Mouse (Mus musculus): Measurements from ENCODE around the gene Dusp1.

The Dusp1 gene

GRCm38 (mm10) chr17:26561651-26562181, at the start of gene Dusp1:
TSS of gene Dusp1 (minus strand) at chr17:26562128.
- in situ Hi-C loops (cut with MboI, MseI), result no loop called here

GRCm38 (mm10) chr17:26611328-26611727, 49.4 kb upstream of the Dusp1 start:
- in situ Hi-C loops (cut with MboI, MseI), result no loop called here

GRCm38 (mm10) chr17:26609820-26610219, 47.9 kb upstream of the Dusp1 start:
- in situ Hi-C loops (cut with MboI, MseI), result no loop called here

GRCm38 (mm10) chr17:26608877-26609276, 46.9 kb upstream of the Dusp1 start:
- in situ Hi-C loops (cut with MboI, MseI), result no loop called here

- in situ Hi-C loops (cut with MboI, MseI), result no loop called here
Observed at GRCm38 (mm10) chr17:26608348-26608747, 46.4 kb upstream of the Dusp1 start.

GRCm38 (mm10) chr17:26606516-26606915, 44.6 kb upstream of the Dusp1 start:
- in situ Hi-C loops (cut with MboI, MseI), result no loop called here

GRCm38 (mm10) chr17:26605636-26606035, 43.7 kb upstream of the Dusp1 start:
- in situ Hi-C loops (cut with MboI, MseI), result no loop called here

- in situ Hi-C loops (cut with MboI, MseI), result no loop called here
Observed at GRCm38 (mm10) chr17:26603311-26603710, 41.4 kb upstream of the Dusp1 start.

- in situ Hi-C loops (cut with MboI, MseI), result no loop called here
Observed at GRCm38 (mm10) chr17:26602371-26602885, 40.5 kb upstream of the Dusp1 start.

- in situ Hi-C loops (cut with MboI, MseI), result no loop called here
Observed at GRCm38 (mm10) chr17:26601926-26602325, 40.0 kb upstream of the Dusp1 start.

GRCm38 (mm10) chr17:26601514-26601913, 39.6 kb upstream of the Dusp1 start:
- in situ Hi-C loops (cut with MboI, MseI), result no loop called here

- in situ Hi-C loops (cut with MboI, MseI), result no loop called here
Observed at GRCm38 (mm10) chr17:26600913-26601447, 39.1 kb upstream of the Dusp1 start.

- in situ Hi-C loops (cut with MboI, MseI), result no loop called here
Observed at GRCm38 (mm10) chr17:26598845-26599244, 36.9 kb upstream of the Dusp1 start.

- in situ Hi-C loops (cut with MboI, MseI), result no loop called here
Observed at GRCm38 (mm10) chr17:26596856-26597481, 35.0 kb upstream of the Dusp1 start.

- in situ Hi-C loops (cut with MboI, MseI), result no loop called here
Observed at GRCm38 (mm10) chr17:26596168-26596658, 34.3 kb upstream of the Dusp1 start.

GRCm38 (mm10) chr17:26595448-26596167, 33.7 kb upstream of the Dusp1 start:
- in situ Hi-C loops (cut with MboI, MseI), result no loop called here

GRCm38 (mm10) chr17:26594958-26595357, 33.0 kb upstream of the Dusp1 start:
- in situ Hi-C loops (cut with MboI, MseI), result no loop called here

GRCm38 (mm10) chr17:26594171-26594570, 32.2 kb upstream of the Dusp1 start:
- in situ Hi-C loops (cut with MboI, MseI), result no loop called here

- in situ Hi-C loops (cut with MboI, MseI), result no loop called here
Observed at GRCm38 (mm10) chr17:26593199-26593598, 31.3 kb upstream of the Dusp1 start.

GRCm38 (mm10) chr17:26592510-26592909, 30.6 kb upstream of the Dusp1 start:
- in situ Hi-C loops (cut with MboI, MseI), result no loop called here

- in situ Hi-C loops (cut with MboI, MseI), result no loop called here
Observed at GRCm38 (mm10) chr17:26587961-26588487, 26.1 kb upstream of the Dusp1 start.

GRCm38 (mm10) chr17:26584558-26585136, 22.7 kb upstream of the Dusp1 start:
- in situ Hi-C loops (cut with MboI, MseI), result no loop called here

All from T-helper 2 cell (primary cell).